ENCODE assay signal across 25 mouse cellular contexts in the genomic region with DNA sequence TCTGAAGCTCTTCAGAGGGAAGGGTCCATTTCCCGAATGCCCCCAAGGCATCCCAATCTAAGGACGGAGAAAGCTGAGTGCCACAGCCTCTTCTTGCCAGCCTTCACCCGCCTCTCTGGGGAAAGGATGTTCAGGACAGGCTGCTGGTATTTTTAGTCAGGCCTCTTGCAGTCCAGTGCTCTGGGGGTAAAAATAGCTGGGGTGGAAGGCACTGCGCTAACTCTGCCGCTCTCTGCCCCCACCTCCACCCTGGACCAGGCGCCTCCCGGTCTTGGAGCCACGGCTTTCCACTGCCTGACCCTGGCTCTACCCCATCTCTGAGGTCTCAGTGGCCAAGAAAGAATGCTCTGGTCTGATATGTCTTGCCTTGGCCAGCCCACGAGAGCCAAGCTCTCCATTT.
DNase-seq lines count a peak whose midpoint lies in the region; ATAC-seq and TF ChIP-seq lines count a peak whose summit lies in the region.
"Had no signal": no experiment of that assay in that cellular context is flagged by ENCODE, and none has a peak within 500 bp of the region (broad histone marks: within the 10 kb centered on the region; RNA-seq: fewer than 3 reads in every experiment).

No protein-coding gene starts in this region.

- 54% methylated on average over 9 of the region's 9 CpGs for WGBS in heart, embryonic 11.5 days (ENCODE audit: insufficient replicate concordance)
- WGBS in intestine, embryonic 15.5 days = 93% methylated on average over 9 of the region's 9 CpGs
- WGBS in hindbrain, embryonic 14.5 days = 95% methylated on average over 9 of the region's 9 CpGs

- H3K79me2 ChIP-seq in myocyte (ENCODE audit: control insufficient read depth, insufficient read depth) = no peaks in the 10 kb centered on the region

- H3K4me1 ChIP-seq in heart, embryonic 11.5 days (ENCODE audit: control insufficient read depth, insufficient read depth, low read length) = peaks cover 5% of the 10 kb centered on the region; the same call in 1 of the 2 replicates
- H3K4me1 ChIP-seq in intestine, embryonic 15.5 days (replicated peaks) = no peaks in the 10 kb centered on the region
- H3K4me1 ChIP-seq in hindbrain, embryonic 14.5 days (replicated peaks; ENCODE audit: control insufficient read depth, insufficient read depth, low read length) = no peaks in the 10 kb centered on the region
- H3K4me1 ChIP-seq: liver, embryonic 12.5 days; neural tube, embryonic 12.5 days had no signal

- H3K9me3 ChIP-seq in heart, embryonic 11.5 days (replicated peaks; ENCODE audit: control insufficient read depth, low read length) = peaks cover 6% of the 10 kb centered on the region
- no peaks in the 10 kb centered on the region for H3K9me3 ChIP-seq in intestine, embryonic 15.5 days
- H3K9me3 ChIP-seq in hindbrain, embryonic 14.5 days (ENCODE audit: control insufficient read depth, low read length) = 0 out of 2 replicates have a peak, but pooled peaks cover 5% of the 10 kb centered on the region
- H3K9me3 ChIP-seq: hindbrain, embryonic 10.5 days; liver, embryonic 12.5 days had no signal

- TF ChIP-seq POLR2A in myocyte (IDR thresholded peaks at IDR 0.05; ENCODE audit: insufficient read length, low read depth) = no peak

- H3K27me3 ChIP-seq in heart, embryonic 11.5 days (ENCODE audit: control insufficient read depth, insufficient read depth, low read length) = no peaks in the 10 kb centered on the region
- H3K27me3 ChIP-seq in myocyte (ENCODE audit: control insufficient read depth, insufficient read depth, insufficient read length) = no peaks in the 10 kb centered on the region
- no peaks in the 10 kb centered on the region for H3K27me3 ChIP-seq in intestine, embryonic 15.5 days (replicated peaks)
- H3K27me3 ChIP-seq in hindbrain, embryonic 14.5 days (ENCODE audit: control insufficient read depth, insufficient read depth, low read length) = no peaks in the 10 kb centered on the region
- H3K27me3 ChIP-seq: neural tube, embryonic 12.5 days had no signal

- H3K4me2 ChIP-seq in heart, embryonic 11.5 days = no peak overlapping the region
- H3K4me2 ChIP-seq in myocyte (ENCODE audit: low read depth) = peak overlapping the region; percentile 6
- no peak overlapping the region for H3K4me2 ChIP-seq in intestine, embryonic 15.5 days (replicated peaks)
- H3K4me2 ChIP-seq in hindbrain, embryonic 14.5 days (replicated peaks) = no peak overlapping the region
- H3K4me2 ChIP-seq: liver, embryonic 12.5 days; midbrain, embryonic 11.5 days; neural tube, embryonic 12.5 days had no signal

- DNase-seq in heart, adult 18-20 months = peak; percentile 57 to 81
- no peak for DNase-seq in heart, postnatal 4 days
- peak; percentile 82 for DNase-seq in gastrocnemius, postnatal 25 days
- no peak for DNase-seq in hindbrain, embryonic 14.5 days (ENCODE audit: low spot score)
- DNase-seq: adrenal gland, postnatal 36 days; B cell, adult 2 months; cerebellum, adult 2 months; cerebellum, postnatal 14 days; kidney, adult 2 months; kidney, postnatal 36 days; liver, postnatal 0 days; lung, postnatal 36 days; thymus, adult 2 months; thymus, postnatal 4 days had no signal

- H3K36me3 ChIP-seq in heart, embryonic 11.5 days (ENCODE audit: control insufficient read depth, insufficient read depth, low read length) = no peaks in the 10 kb centered on the region
- no peaks in the 10 kb centered on the region for H3K36me3 ChIP-seq in myocyte (ENCODE audit: control insufficient read depth, insufficient read depth)
- no peaks in the 10 kb centered on the region for H3K36me3 ChIP-seq in intestine, embryonic 15.5 days
- no peaks in the 10 kb centered on the region for H3K36me3 ChIP-seq in hindbrain, embryonic 14.5 days (replicated peaks; ENCODE audit: control insufficient read depth, insufficient read depth)
- H3K36me3 ChIP-seq: hindbrain, embryonic 10.5 days; liver, embryonic 12.5 days; neural tube, embryonic 12.5 days had no signal

- peak overlapping the region; percentile 22; the same call in 1 of the 2 replicates for H3K27ac ChIP-seq in heart, embryonic 11.5 days (ENCODE audit: low read depth, low read length)
- H3K27ac ChIP-seq in intestine, embryonic 15.5 days = no peak overlapping the region
- no peak overlapping the region for H3K27ac ChIP-seq in hindbrain, embryonic 14.5 days
- H3K27ac ChIP-seq: hindbrain, embryonic 10.5 days; layer of hippocampus, adult 2 months; liver, embryonic 12.5 days; neural tube, embryonic 12.5 days had no signal

- no peak overlapping the region for H3ac ChIP-seq in myocyte (ENCODE audit: control insufficient read depth, insufficient read length)

- ATAC-seq in heart, embryonic 11.5 days (replicated peaks; ENCODE audit: insufficient number of reproducible peaks, low FRiP score, low TSS enrichment) = 0 out of 2 replicates have a peak, but pooled peaks have one; percentile 46
- ATAC-seq in intestine, embryonic 15.5 days = no peak
- no peak for ATAC-seq in hindbrain, embryonic 14.5 days (ENCODE audit: low FRiP score)
- ATAC-seq: forebrain, embryonic 16.5 days; hindbrain, embryonic 16.5 days; liver, embryonic 12.5 days; liver, postnatal 0 days; midbrain, embryonic 16.5 days had no signal

- H3K9ac ChIP-seq in heart, embryonic 11.5 days (ENCODE audit: low read depth, low read length) = no peak overlapping the region
- H3K9ac ChIP-seq in intestine, embryonic 15.5 days = no peak overlapping the region
- no peak overlapping the region for H3K9ac ChIP-seq in hindbrain, embryonic 14.5 days
- H3K9ac ChIP-seq: liver, embryonic 12.5 days; liver, postnatal 0 days; neural tube, embryonic 12.5 days had no signal

- H3K4me3 ChIP-seq in heart, embryonic 11.5 days (ENCODE audit: low read depth, low read length) = no peak overlapping the region
- no peak overlapping the region for H3K4me3 ChIP-seq in myocyte
- H3K4me3 ChIP-seq in intestine, embryonic 15.5 days (replicated peaks) = no peak overlapping the region
- H3K4me3 ChIP-seq in hindbrain, embryonic 14.5 days (replicated peaks; ENCODE audit: low read length) = no peak overlapping the region
- H3K4me3 ChIP-seq: hindbrain, embryonic 10.5 days; layer of hippocampus, adult 2 months; liver, embryonic 12.5 days; neural tube, embryonic 12.5 days had no signal

TF ChIP-seq in myocyte, 11 proteins besides CTCF, POLR2A, EP300 and RAD21:
- TF ChIP-seq MYOG (IDR thresholded peaks at IDR 0.05; ENCODE audit: control insufficient read depth in 1 of 3, insufficient read depth in 1 of 3, insufficient read length in 2 of 3, low read depth in 2 of 3) (no peak), REST (IDR thresholded peaks at IDR 0.05; ENCODE audit: insufficient read depth, insufficient read length) (no peak), TCF3 (IDR thresholded peaks at IDR 0.05; ENCODE audit: insufficient read length, low read depth) (no peak), MYOD1 (IDR thresholded peaks at IDR 0.05; ENCODE audit: control insufficient read depth in 1 of 3, insufficient read length in 2 of 3, low read depth in 2 of 3) (no peak), CEBPB (IDR thresholded peaks at IDR 0.05; ENCODE audit: insufficient read depth, poor library complexity, severe bottlenecking) (no peak), E2F4 (IDR thresholded peaks at IDR 0.05; ENCODE audit: insufficient read depth) (no peak), USF1 (IDR thresholded peaks at IDR 0.05; ENCODE audit: low read depth) (no peak), SRF (IDR thresholded peaks at IDR 0.05; ENCODE audit: control insufficient read depth, insufficient read length, low read depth) (no peak), MAX (IDR thresholded peaks at IDR 0.05; ENCODE audit: low read depth) (no peak), TCF12 (IDR thresholded peaks at IDR 0.05; ENCODE audit: insufficient read depth, poor library complexity, severe bottlenecking) (no peak), POLR2AphosphoS2 (IDR thresholded peaks at IDR 0.05; ENCODE audit: insufficient read length, low read depth) (no peak)

Comparison
In these comparisons a context has a peak if more than half of its experiments do, and no peak if none do; other contexts are left out.
1. DNase-seq: peak in heart, adult 18-20 months (2 of 2) and gastrocnemius, postnatal 25 days (single experiment); none in heart, postnatal 4 days (single experiment) and hindbrain, embryonic 14.5 days (single experiment).